Mouse (Mus musculus) adrenal gland, adult (tissue): ENCODE data around the gene Tmem128.

Experiments used
- DNase-seq, 2 experiments: peaks; one replicate each; pipeline ENCODE4 v3.0.0; 2022 to 2023; ENCODE audit warnings: low spot score in 1 of 2; ENCODE audit not compliant: inconsistent age in 2 of 2

Gene Tmem128

GRCm38 (mm10) chr5:38277098-38277866 lies 17.3 kb downstream of the Tmem128 start:
- DNase-seq, result peak in 1 of 2 experiments; percentile 34

- DNase-seq, result peak in 1 of 2 experiments; percentile 51
Observed at GRCm38 (mm10) chr5:38277936-38278600, 18.1 kb downstream of the Tmem128 start.

- no peak for DNase-seq
Observed at GRCm38 (mm10) chr5:38280075-38280474, 20.1 kb downstream of the Tmem128 start.

- DNase-seq, result no peak
Observed at GRCm38 (mm10) chr5:38285724-38286123, 25.7 kb downstream of the Tmem128 start.

- no peak for DNase-seq
Observed at GRCm38 (mm10) chr5:38288476-38288875, 28.5 kb downstream of the Tmem128 start.

- DNase-seq, result no peak
Observed at GRCm38 (mm10) chr5:38301761-38302411, 41.9 kb downstream of the Tmem128 start.

GRCm38 (mm10) chr5:38302651-38303050 lies 42.7 kb downstream of the Tmem128 start:
- no peak for DNase-seq

- peak in 1 of 2 experiments; percentile 54 for DNase-seq
Observed at GRCm38 (mm10) chr5:38305241-38305640, 45.3 kb downstream of the Tmem128 start.

GRCm38 (mm10) chr5:38307255-38308101 lies 47.5 kb downstream of the Tmem128 start:
- DNase-seq, result peak; percentile 86 to 97

GRCm38 (mm10) chr5:38308873-38309272 lies 48.9 kb downstream of the Tmem128 start:
- DNase-seq, result peak; percentile 44 to 86

- no peak for DNase-seq
Observed at GRCm38 (mm10) chr5:38309795-38310194, 49.8 kb downstream of the Tmem128 start.
